Mouse (Mus musculus) thymus, adult 2 months (tissue): ENCODE measurements at regions not wholly inside any gene's neighbourhood (a gene's known extent, or its start where the extent isn't known, plus 50 kb on each side); places are given as distances from the start of the nearest gene placed in this dataset.

Experiments used
- CTCF ChIP-seq: fragments of 200-500 bp; IDR thresholded peaks from 2 replicates; pipeline ENCODE4 v1.5.1; 2012; ENCODE audit warnings: mild to moderate bottlenecking, control low read depth, low read length, moderate library complexity, borderline replicate concordance; ENCODE audit not compliant: control insufficient read depth, poor library complexity, insufficient read depth; ENCODE audit errors: extremely low read depth
- POLR2A ChIP-seq: fragments of 200-500 bp; IDR thresholded peaks from 2 replicates; pipeline ENCODE4 v1.6.1; 2012; ENCODE audit warnings: mild to moderate bottlenecking, low read length, control low read depth, moderate library complexity; ENCODE audit not compliant: control insufficient read depth, poor library complexity, insufficient read depth; ENCODE audit errors: extremely low read depth

- no peak for TF ChIP-seq CTCF
- TF ChIP-seq POLR2A, result no peak
These were observed 199.8 kb upstream of the Peli2 start for GRCm38 (mm10) chr14:47920638-47921347.
